Mouse (Mus musculus): ENCODE data around the gene Sergef.

- no peak for TF ChIP-seq CTCF (IDR thresholded peaks at IDR 0.05; ENCODE audit: low read depth)
- TF ChIP-seq EP300 (IDR thresholded peaks at IDR 0.05; ENCODE audit: low read depth), result no peak
Measured at GRCm38 (mm10) chr7:46399676-46400075, 239.9 kb downstream of the Sergef start.
